Mouse (Mus musculus) midbrain, postnatal 0 days (tissue): ENCODE results near the gene Fbxl14. TPM values are rescaled to one million over a fixed set of nuclear protein-coding genes. Genes with fewer than 3 reads are reported as not detected.
"Not testable (repeated sequence)": the region's sequence is repeated elsewhere in the genome, so short reads cannot be mapped to it uniquely, and the experiment has no call there.

Experiments used
- ATAC-seq: fragments of 200-750 bp; cut with Nextera tagmentation; 2 replicates; pipeline ENCODE4 v1.8.0; 2017; ENCODE audit warnings: moderate number of reproducible peaks, mild to moderate bottlenecking, moderate TSS enrichment, moderate library complexity; ENCODE audit not compliant: low FRiP score
- DNase-seq: peaks from one replicate; pipeline ENCODE4 v3.0.0-alpha.2; 2015; ENCODE audit warnings: low spot score
- H3K27ac ChIP-seq: fragments of 300-500 bp; sonication (generic); 2 replicates; pipeline ENCODE4 v1.5.1; 2014; ENCODE audit warnings: low read depth, mild to moderate bottlenecking, low read length, mixed read lengths
- H3K27me3 ChIP-seq: fragments of 300-500 bp; sonication (generic); 2 replicates; pipeline ENCODE4 v1.6.1; 2014; ENCODE audit warnings: low read length, control low read depth, mixed read lengths; ENCODE audit not compliant: insufficient read depth
- H3K36me3 ChIP-seq: fragments of 300-500 bp; sonication (generic); 2 replicates; pipeline ENCODE4 v1.6.1; 2014; ENCODE audit warnings: low read length, control low read depth, mixed read lengths; ENCODE audit not compliant: insufficient read depth
- H3K4me1 ChIP-seq: fragments of 300-500 bp; sonication (generic); 2 replicates; pipeline ENCODE4 v1.6.1; 2014; ENCODE audit warnings: mild to moderate bottlenecking, control low read depth, antibody characterized with exemption, low read length, mixed read lengths; ENCODE audit not compliant: insufficient read depth
- H3K4me2 ChIP-seq: fragments of 300-500 bp; sonication (generic); 2 replicates; pipeline ENCODE4 v1.6.1; 2014; ENCODE audit warnings: low read depth, mild to moderate bottlenecking, low read length, mixed read lengths; ENCODE audit not compliant: poor library complexity, severe bottlenecking
- H3K4me3 ChIP-seq: fragments of 300-500 bp; sonication (generic); 2 replicates; pipeline ENCODE4 v1.5.1; 2014; ENCODE audit warnings: low read depth, mild to moderate bottlenecking, low read length, moderate library complexity
- H3K9ac ChIP-seq: fragments of 300-500 bp; sonication (generic); replicated peaks from 2 replicates; pipeline ENCODE4 v1.6.1; 2014; ENCODE audit warnings: mild to moderate bottlenecking, low read length, moderate library complexity, mixed read lengths; ENCODE audit not compliant: poor library complexity, severe bottlenecking
- H3K9me3 ChIP-seq: fragments of 300-500 bp; sonication (generic); 2 replicates; pipeline ENCODE4 v1.6.1; 2016; ENCODE audit warnings: low read length, control low read depth
- CTCF ChIP-seq: IDR thresholded peaks from 2 replicates; pipeline ENCODE4 v1.5.1; 2016; ENCODE audit warnings: antibody characterized with exemption, mild to moderate bottlenecking
- WGBS: fragments of 180-500 bp; shearing (Covaris S2); extraction: QIAGEN DNeasy Blood & Tissue Kit; methylation state at CpG from one replicate; pipeline ENCODE4 v1.1.7; 2014; 5-methylcytosine and 5-hydroxymethylcytosine counted together
- polyA plus RNA-seq: library from polyadenylated mRNA; unstranded; fragments of >200 nt; fragmentation: Nextera tagmentation; extraction: Ambion mirVana; gene quantifications from 2 replicates; pipeline ENCODE4 v1.2.1, GENCODE M21; 2015
- total RNA-seq: library from RNA; depleted of rRNA; stranded (reverse); fragments of >200 nt; gene quantifications from 2 replicates; pipeline ENCODE4 v1.2.3, GENCODE M21; 2014

Gene Fbxl14
- total and polyA plus RNA-seq, 2 experiments from 2014 or later: 1.7 to 45.9 TPM

DNA sequence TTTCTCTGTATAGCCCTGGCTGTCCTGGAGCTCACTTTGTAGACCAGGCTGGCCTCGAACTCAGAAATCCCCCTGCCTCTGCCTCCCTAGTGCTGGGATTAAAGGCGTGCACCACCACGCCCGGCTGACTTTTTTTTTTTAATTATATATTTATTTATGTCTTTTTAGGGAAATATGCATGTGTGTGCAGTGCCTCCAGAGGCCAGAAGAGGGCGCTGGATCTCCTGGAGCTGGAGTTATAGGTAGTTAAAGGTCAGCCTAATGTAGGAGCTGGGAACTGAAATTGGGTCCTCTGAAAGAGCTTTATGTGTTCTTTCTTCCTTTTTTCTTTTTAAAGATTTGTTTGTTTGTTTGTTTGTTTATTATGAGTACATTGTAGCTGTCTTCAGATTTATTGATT is 36.7 kb upstream of the Fbxl14 start:
- 74% methylated on average over 5 of the region's 5 CpGs for WGBS
- H3K9me3 ChIP-seq, H3K4me3 ChIP-seq, ATAC-seq, H3K4me1 ChIP-seq, H3K36me3 ChIP-seq, H3K9ac ChIP-seq, H3K27me3 ChIP-seq, H3K4me2 ChIP-seq, DNase-seq, H3K27ac ChIP-seq: not testable (repeated sequence)
- TF ChIP-seq CTCF: peak; percentile 38

DNA sequence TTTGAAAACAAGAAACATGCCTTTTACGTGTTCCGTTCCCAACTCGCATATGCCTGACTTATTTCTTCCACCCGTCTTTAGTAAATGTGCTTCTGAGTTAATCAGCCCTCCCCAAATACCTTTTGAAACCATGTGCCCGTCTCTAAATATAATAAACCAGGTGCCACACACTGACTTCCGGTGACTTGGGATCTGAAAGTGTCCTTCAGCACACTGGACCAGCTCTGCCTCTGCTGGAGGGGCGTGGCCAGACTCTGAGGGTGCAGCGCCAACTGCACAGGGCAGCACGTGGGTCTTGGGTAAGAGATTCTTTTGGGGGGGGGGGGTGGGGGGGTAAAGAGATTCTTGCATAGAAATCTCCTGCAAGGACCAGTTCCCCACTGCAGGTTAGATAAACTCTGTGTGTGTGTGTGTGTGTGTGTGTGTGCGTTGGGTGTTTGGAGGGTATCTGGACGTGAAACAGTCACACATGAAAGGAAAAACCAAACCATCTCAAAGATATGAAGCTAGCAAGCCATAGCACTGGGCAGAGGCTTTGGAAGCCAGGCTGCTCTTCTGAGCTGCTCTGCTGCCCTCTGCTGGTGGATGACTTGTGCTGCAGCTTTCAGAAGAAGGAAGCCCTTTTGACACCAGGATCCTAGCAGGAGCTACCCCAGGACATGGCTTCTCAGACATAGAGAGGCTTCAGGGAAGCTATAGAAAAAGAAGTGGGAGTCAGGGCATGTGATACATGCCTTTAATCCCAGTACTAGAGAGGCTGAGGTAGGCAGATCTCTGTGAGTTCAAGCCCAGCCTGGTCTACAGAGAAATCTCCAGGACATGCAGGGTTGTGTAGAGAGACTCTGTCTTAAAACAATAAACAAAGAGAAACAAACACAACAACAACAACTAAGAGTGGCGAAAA is 35.5 kb upstream of the Fbxl14 start:
- peak; percentile 65 for ATAC-seq
- peak overlapping the region; percentile 8; the same call in 1 of the 2 replicates for H3K4me3 ChIP-seq

DNA sequence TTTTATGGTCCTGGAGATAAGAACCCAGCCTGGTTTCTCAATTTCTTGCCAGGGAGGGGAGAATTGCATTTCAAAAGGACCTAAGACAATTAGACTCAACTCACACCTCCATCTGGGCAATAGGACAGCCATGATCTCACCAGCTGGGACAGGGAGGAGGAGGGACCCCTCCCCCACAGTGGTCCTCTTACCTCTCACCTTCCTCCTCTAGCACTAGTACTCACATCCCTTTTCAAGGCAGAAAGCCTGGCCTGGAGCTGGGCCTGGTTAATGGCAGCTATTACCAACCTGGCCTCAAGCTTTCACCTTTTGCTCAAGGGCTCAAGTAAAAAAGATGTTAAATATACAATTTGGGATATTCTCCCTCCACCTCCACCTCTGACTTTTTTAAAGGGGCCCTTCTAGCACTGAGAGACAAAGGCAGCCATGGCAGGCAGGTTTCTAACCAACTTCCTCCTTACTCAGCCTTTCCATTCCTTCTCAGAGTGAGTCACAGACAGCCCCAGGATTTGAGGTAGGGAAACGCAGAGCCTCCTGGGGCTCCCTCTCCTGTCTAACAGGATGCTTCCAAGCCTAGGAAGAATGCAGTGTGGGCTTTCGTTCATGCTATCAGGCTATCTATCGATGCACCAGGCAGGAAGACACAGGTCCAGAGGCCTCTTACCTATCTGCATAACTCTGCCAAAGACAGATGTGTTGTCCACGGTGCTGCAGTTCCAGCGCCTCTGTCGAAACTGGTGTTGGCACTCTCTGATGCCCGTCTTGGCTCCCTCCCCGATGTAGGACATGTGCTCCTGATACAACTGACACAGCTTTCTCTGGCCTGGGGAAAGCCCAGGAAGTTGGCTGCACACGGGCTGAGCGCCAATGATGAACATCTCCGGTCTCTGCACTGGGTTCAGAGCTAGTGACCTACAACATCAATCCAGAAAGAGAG is 33.5 kb upstream of the Fbxl14 start:
- Histone ChIP-seq H3K36me3 (no peaks in the 10 kb centered on the region), H3K4me3 (no peak overlapping the region), H3K9me3 (no peaks in the 10 kb centered on the region), H3K4me1 (no peaks in the 10 kb centered on the region; the same call in 1 of the 2 replicates), H3K27ac (no peak overlapping the region), H3K4me2 (no peak overlapping the region), H3K9ac (no peak overlapping the region), H3K27me3 (no peaks in the 10 kb centered on the region)
- ATAC-seq: no peak
- 82% methylated on average over 11 of the region's 11 CpGs for WGBS
- TF ChIP-seq CTCF: no peak
- no peak for DNase-seq

More for the DNA sequence above, 35.5 kb upstream of the Fbxl14 start:
- Histone ChIP-seq H3K27ac (no peak overlapping the region), H3K36me3 (no peaks in the 10 kb centered on the region), H3K4me1 (no peaks in the 10 kb centered on the region; the same call in 1 of the 2 replicates), H3K4me2 (peak overlapping the region; percentile 34), H3K9ac (no peak overlapping the region), H3K27me3 (no peaks in the 10 kb centered on the region), H3K9me3 (no peaks in the 10 kb centered on the region)
- DNase-seq: peak; percentile 94
- 41% methylated on average over 12 of the region's 12 CpGs for WGBS
- TF ChIP-seq CTCF: peak; percentile 97

DNA sequence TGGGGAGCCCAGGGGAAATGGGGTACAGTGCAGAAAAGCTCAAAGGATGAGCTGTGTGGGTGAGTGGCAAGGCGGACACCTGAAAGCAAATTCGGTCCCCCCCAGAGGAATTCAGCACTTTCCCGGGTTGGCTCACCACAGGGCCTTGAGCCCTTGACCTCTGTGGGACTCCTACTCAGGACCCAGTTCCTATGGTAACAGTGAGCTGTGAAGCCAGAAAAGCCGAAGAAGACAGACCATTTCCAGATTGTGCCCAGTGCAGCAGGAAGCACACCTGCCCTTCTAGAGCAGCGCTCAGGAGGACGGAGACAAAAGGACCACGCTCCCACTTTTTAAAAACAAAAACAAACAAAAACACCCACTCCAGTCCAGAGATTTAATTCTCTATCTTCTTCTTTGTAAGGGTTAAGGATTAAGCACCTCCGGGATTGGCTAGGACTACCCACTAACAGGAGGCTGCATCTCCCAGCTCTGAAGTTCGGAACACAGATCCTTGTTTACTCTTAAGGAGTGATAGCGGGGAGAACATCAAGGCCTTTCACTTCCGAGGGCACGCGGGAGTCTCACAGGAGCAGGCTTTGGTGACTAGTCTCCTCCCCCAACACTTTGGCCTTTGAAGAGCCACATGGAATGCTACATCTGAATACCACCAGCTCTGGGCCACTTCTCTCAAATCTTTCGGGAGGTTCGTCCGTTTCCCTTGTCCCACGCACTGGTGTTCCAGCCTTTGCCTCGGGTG is 31.0 kb upstream of the Fbxl14 start:
- no peak for TF ChIP-seq CTCF
- peaks cover 2% of the 10 kb centered on the region; the same call in 1 of the 2 replicates for H3K4me1 ChIP-seq
- DNase-seq (no peak), ATAC-seq (no peak)
- whole genome bisulfite sequencing: 7% methylated on average over 18 of the region's 18 CpGs
- no peaks in the 10 kb centered on the region for H3K9me3 ChIP-seq
- H3K4me3 ChIP-seq: peak overlapping the region; percentile 27
- no peak overlapping the region for H3K9ac ChIP-seq
- H3K27me3 ChIP-seq: no peaks in the 10 kb centered on the region
- no peak overlapping the region for H3K27ac ChIP-seq
- H3K4me2 ChIP-seq: peak overlapping the region; percentile 60
- no peaks in the 10 kb centered on the region for H3K36me3 ChIP-seq

DNA sequence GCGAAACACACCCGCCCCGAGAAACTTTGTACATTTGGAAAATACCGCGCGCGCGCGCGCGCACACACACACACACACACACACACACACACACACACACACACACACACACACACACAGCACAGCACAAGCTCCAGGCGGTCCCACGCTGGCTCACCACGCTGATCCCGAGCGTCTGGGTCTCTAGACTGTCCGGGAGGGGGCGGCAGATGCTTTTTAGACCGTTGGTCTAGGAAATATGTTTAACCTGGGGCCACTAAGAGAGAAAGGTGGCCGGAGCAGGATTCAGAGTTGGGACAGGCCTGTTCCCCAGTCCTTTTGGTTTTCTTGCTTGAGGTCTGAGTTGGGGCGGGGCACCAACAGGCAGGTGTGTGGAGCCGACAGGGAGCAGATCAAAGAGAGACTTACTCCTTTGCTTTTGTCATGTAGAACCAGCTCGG is 30.4 kb upstream of the Fbxl14 start:
- Histone ChIP-seq H3K27me3 (no peaks in the 10 kb centered on the region), H3K27ac (no peak overlapping the region), H3K36me3 (no peaks in the 10 kb centered on the region), H3K4me1 (peaks cover 2% of the 10 kb centered on the region; the same call in 1 of the 2 replicates), H3K9me3 (no peaks in the 10 kb centered on the region), H3K9ac (no peak overlapping the region), H3K4me3 (peak overlapping the region; percentile 27), H3K4me2 (peak overlapping the region; percentile 60)
- ATAC-seq: no peak
- TF ChIP-seq CTCF: peak; percentile 69
- peak; percentile 68 for DNase-seq
- 3% methylated on average over 22 of the region's 23 CpGs for WGBS
